Mouse (Mus musculus) megakaryocyte, embryonic 14.5 days (primary cell): ENCODE measurements at regions not wholly inside any gene's neighbourhood (a gene's known extent, or its start where the extent isn't known, plus 50 kb on each side); places are given as distances from the start of the nearest gene placed in this dataset.

ENCODE experiments used
- FLI1 ChIP-seq: IDR thresholded peaks from 2 replicates; pipeline ENCODE4 v1.6.1; 2012; ENCODE audit warnings: low read length, inconsistent platforms, mixed read lengths
- GATA1 ChIP-seq: IDR thresholded peaks from 3 replicates; pipeline ENCODE4 v1.6.1; 2012; ENCODE audit warnings: mixed read lengths, low read length, inconsistent platforms, borderline replicate concordance

GRCm38 (mm10) chr13:102624461-102624860 lies 68.9 kb upstream of the Cd180 start:
- TF ChIP-seq GATA1 = no peak
- no peak for TF ChIP-seq FLI1
